ENCODE assay signal across 8 mouse cellular contexts in genomic region chr19:5794771-5795576, GRCm38 (mm10). TPM values are rescaled to one million over a fixed set of nuclear protein-coding genes. Genes with fewer than 3 reads are reported as not detected.
DNase-seq lines count a peak whose midpoint lies in the region; ATAC-seq and TF ChIP-seq lines count a peak whose summit lies in the region.

No protein-coding gene starts in this region.

- H3K36me3 ChIP-seq in heart, embryonic 13.5 days = peaks cover 50% of the 10 kb centered on the region
- H3K36me3 ChIP-seq in limb, embryonic 10.5 days = peaks cover 53% of the 10 kb centered on the region
- H3K36me3 ChIP-seq in midbrain, embryonic 15.5 days (replicated peaks) = peaks cover 10% of the 10 kb centered on the region

- peak; percentile 16 for ATAC-seq in common myeloid progenitor, adult 5-6 weeks (replicated peaks; ENCODE audit: low read depth, poor library complexity, severe bottlenecking)
- ATAC-seq in heart, embryonic 13.5 days (ENCODE audit: extremely low read depth, insufficient number of reproducible peaks, low FRiP score, low TSS enrichment) = no peak
- no peak for ATAC-seq in midbrain, embryonic 15.5 days (replicated peaks)
- no peak for ATAC-seq in inflammation-experienced regulatory T-cells, adult 6 months

- no peak for TF ChIP-seq CTCF in lung, adult 2 months (IDR thresholded peaks at IDR 0.05; ENCODE audit: insufficient read depth, low read length)

- peak overlapping the region; percentile 77 for H3K27ac ChIP-seq in heart, embryonic 13.5 days (replicated peaks)
- no peak overlapping the region for H3K27ac ChIP-seq in limb, embryonic 10.5 days
- peak overlapping the region; percentile 50 for H3K27ac ChIP-seq in midbrain, embryonic 15.5 days

- 17% methylated on average over 5 of the region's 5 CpGs for WGBS in lung, adult 2 months
- WGBS in heart, embryonic 13.5 days = 35% methylated on average over 5 of the region's 5 CpGs
- WGBS in limb, embryonic 10.5 days = 45% methylated on average over 5 of the region's 5 CpGs
- WGBS in midbrain, embryonic 15.5 days = 40% methylated on average over 5 of the region's 5 CpGs

- H3K4me3 ChIP-seq in lung, adult 2 months (replicated peaks; ENCODE audit: extremely low read depth, low read depth, low read length) = no peak overlapping the region
- peak overlapping the region; percentile 95 for H3K4me3 ChIP-seq in heart, embryonic 13.5 days
- peak overlapping the region; percentile 8 for H3K4me3 ChIP-seq in limb, embryonic 10.5 days
- H3K4me3 ChIP-seq in midbrain, embryonic 15.5 days = peak overlapping the region; percentile 80

- DNase-seq in lung, adult 2 months = peak; percentile 57
- no peak for DNase-seq in lung, postnatal 36 days
- peak; percentile 48 for DNase-seq in limb, embryonic 10.5 days (ENCODE audit: low spot score)
- no peak for DNase-seq in gastrocnemius, adult 18-20 months (ENCODE audit: low spot score)

- peak; percentile 85 for TF ChIP-seq POLR2A in lung, adult 2 months (IDR thresholded peaks at IDR 0.05; ENCODE audit: borderline replicate concordance, extremely low read depth, low read depth, low read length)

- H3K9ac ChIP-seq in heart, embryonic 13.5 days = peak overlapping the region; percentile 100
- 0 out of 2 replicates have a peak overlapping the region, but pooled peaks have one; percentile 20 for H3K9ac ChIP-seq in midbrain, embryonic 15.5 days

- no peaks in the 10 kb centered on the region for H3K27me3 ChIP-seq in heart, embryonic 13.5 days (replicated peaks)
- H3K27me3 ChIP-seq in limb, embryonic 10.5 days (ENCODE audit: low read depth, poor library complexity, severe bottlenecking) = no peaks in the 10 kb centered on the region
- no peaks in the 10 kb centered on the region for H3K27me3 ChIP-seq in midbrain, embryonic 15.5 days (replicated peaks)

- peak overlapping the region; percentile 84 for H3K4me2 ChIP-seq in heart, embryonic 13.5 days
- peak overlapping the region; percentile 89 for H3K4me2 ChIP-seq in midbrain, embryonic 15.5 days

- no peaks in the 10 kb centered on the region for H3K9me3 ChIP-seq in heart, embryonic 13.5 days
- no peaks in the 10 kb centered on the region for H3K9me3 ChIP-seq in limb, embryonic 10.5 days (replicated peaks)
- H3K9me3 ChIP-seq in midbrain, embryonic 15.5 days = no peaks in the 10 kb centered on the region

- H3K4me1 ChIP-seq in lung, adult 2 months (ENCODE audit: control insufficient read depth, insufficient read depth, low read length) = peaks cover 22% of the 10 kb centered on the region
- H3K4me1 ChIP-seq in heart, embryonic 13.5 days = peaks cover 39% of the 10 kb centered on the region
- H3K4me1 ChIP-seq in limb, embryonic 10.5 days = peaks cover 23% of the 10 kb centered on the region
- peaks cover 36% of the 10 kb centered on the region for H3K4me1 ChIP-seq in midbrain, embryonic 15.5 days

RNA-seq across cellular contexts. Expression of gene Scyl1, which starts 23.8 kb away (rescaled TPM):
- polyA plus RNA-seq in lung, adult 2 months (2012; rRNA removed) = 113 and 116 TPM in 2 replicates
- 23.5 and 30.9 TPM in 2 replicates for total RNA-seq in common myeloid progenitor, adult 5-6 weeks (2017)
- polyA plus RNA-seq in heart, embryonic 13.5 days (2015; fragmentation: Nextera tagmentation; extraction: Ambion mirVana) = 55.8 and 59.6 TPM in 2 replicates
- polyA plus RNA-seq in limb, embryonic 10.5 days (2016; fragmentation: Nextera tagmentation; extraction: Ambion mirVana) = 71.6 and 78.5 TPM in 2 replicates
- 87.6 and 94.7 TPM in 2 replicates for polyA plus RNA-seq in midbrain, embryonic 15.5 days (2015; fragmentation: Nextera tagmentation; extraction: Ambion mirVana)
- polyA plus RNA-seq in inflammation-experienced regulatory T-cells, adult 6 months (2017; shearing (Covaris generic)) = 10 to 100 TPM; 14.2 to 19.5 (median 15.4) TPM
- 10 to 100 TPM; 70.6 to 74.4 TPM for total RNA-seq in gastrocnemius, adult 18-20 months (2021)

RNA-seq across cellular contexts. Expression of gene Ltbp3, which starts 54.3 kb away (rescaled TPM):
- 236 and 238 TPM in 2 replicates for polyA plus RNA-seq in lung, adult 2 months (2012; rRNA removed)
- 11.9 and 18.1 TPM in 2 replicates for total RNA-seq in common myeloid progenitor, adult 5-6 weeks (2017)
- 22.5 and 24.7 TPM in 2 replicates for polyA plus RNA-seq in heart, embryonic 13.5 days (2015; fragmentation: Nextera tagmentation; extraction: Ambion mirVana)
- polyA plus RNA-seq in limb, embryonic 10.5 days (2016; fragmentation: Nextera tagmentation; extraction: Ambion mirVana) = 2.2 and 3.4 TPM in 2 replicates
- polyA plus RNA-seq in midbrain, embryonic 15.5 days (2015; fragmentation: Nextera tagmentation; extraction: Ambion mirVana) = 8.2 and 12.6 TPM in 2 replicates
- under 1 TPM in 1 of 3 experiments, not detected in 2; 0.77 TPM for polyA plus RNA-seq in inflammation-experienced regulatory T-cells, adult 6 months (2017; shearing (Covaris generic))
- 10 to 100 TPM; 41.4 to 45.4 TPM for total RNA-seq in gastrocnemius, adult 18-20 months (2021)

Comparison
In these comparisons a context has a peak if more than half of its experiments do, and no peak if none do; other contexts are left out.
1. DNase-seq: peak in lung, adult 2 months (single experiment) and limb, embryonic 10.5 days (single experiment); none in lung, postnatal 36 days (single experiment) and gastrocnemius, adult 18-20 months (single experiment).